Mouse (Mus musculus): ENCODE measurements at regions not wholly inside any gene's neighbourhood (a gene's known extent, or its start where the extent isn't known, plus 50 kb on each side); places are given as distances from the start of the nearest gene placed in this dataset.

GRCm38 (mm10) chr13:35383000-35383623 is 276.5 kb upstream of the Cdyl start:
- peak; percentile 44 for DNase-seq (ENCODE audit: low spot score)

- DNase-seq (ENCODE audit: low spot score) = no peak
Measured at GRCm38 (mm10) chr13:35383624-35384018, 276.0 kb upstream of the Cdyl start.

- DNase-seq (ENCODE audit: low spot score) = no peak
Measured at GRCm38 (mm10) chr13:35388380-35388779, 271.3 kb upstream of the Cdyl start.

GRCm38 (mm10) chr13:35389781-35390525 is 269.7 kb upstream of the Cdyl start:
- no peak for DNase-seq (ENCODE audit: low spot score)

GRCm38 (mm10) chr13:35390526-35390880 is 269.1 kb upstream of the Cdyl start:
- DNase-seq (ENCODE audit: low spot score) = no peak

GRCm38 (mm10) chr13:35392167-35392566 is 267.5 kb upstream of the Cdyl start:
- DNase-seq (ENCODE audit: low spot score) = no peak

GRCm38 (mm10) chr13:35395192-35395591 is 264.4 kb upstream of the Cdyl start:
- DNase-seq (ENCODE audit: low spot score) = no peak

- DNase-seq (ENCODE audit: low spot score) = no peak
Measured at GRCm38 (mm10) chr13:35395630-35396029, 264.0 kb upstream of the Cdyl start.

- DNase-seq (ENCODE audit: low spot score) = no peak
Measured at GRCm38 (mm10) chr13:35397166-35397565, 262.5 kb upstream of the Cdyl start.

- DNase-seq (ENCODE audit: low spot score) = no peak
Measured at GRCm38 (mm10) chr13:35398192-35398591, 261.4 kb upstream of the Cdyl start.

GRCm38 (mm10) chr13:35402856-35403255 is 256.8 kb upstream of the Cdyl start:
- DNase-seq (ENCODE audit: low spot score) = no peak

- DNase-seq (ENCODE audit: low spot score) = no peak
Measured at GRCm38 (mm10) chr13:35404428-35404827, 255.2 kb upstream of the Cdyl start.

GRCm38 (mm10) chr13:35405384-35405783 is 254.2 kb upstream of the Cdyl start:
- DNase-seq (ENCODE audit: low spot score) = no peak

- no peak for DNase-seq (ENCODE audit: low spot score)
Measured at GRCm38 (mm10) chr13:35417500-35417899, 242.1 kb upstream of the Cdyl start.

- no peak for DNase-seq (ENCODE audit: low spot score)
Measured at GRCm38 (mm10) chr13:35420076-35420475, 239.6 kb upstream of the Cdyl start.

GRCm38 (mm10) chr13:35426061-35426460 is 233.6 kb upstream of the Cdyl start:
- no peak for DNase-seq (ENCODE audit: low spot score)

- no peak for DNase-seq (ENCODE audit: low spot score)
Measured at GRCm38 (mm10) chr13:35435173-35435572, 224.5 kb upstream of the Cdyl start.

- no peak for DNase-seq (ENCODE audit: low spot score)
Measured at GRCm38 (mm10) chr13:35447661-35448060, 212.0 kb upstream of the Cdyl start.

GRCm38 (mm10) chr13:35452420-35452819 is 207.2 kb upstream of the Cdyl start:
- no peak for DNase-seq (ENCODE audit: low spot score)

- DNase-seq (ENCODE audit: low spot score) = no peak
Measured at GRCm38 (mm10) chr13:35453222-35453914, 206.3 kb upstream of the Cdyl start.

GRCm38 (mm10) chr13:35460051-35460450 is 199.6 kb upstream of the Cdyl start:
- DNase-seq (ENCODE audit: low spot score) = no peak

- DNase-seq (ENCODE audit: low spot score) = no peak
Measured at GRCm38 (mm10) chr13:35463231-35463630, 196.4 kb upstream of the Cdyl start.

GRCm38 (mm10) chr13:35463850-35464249 is 195.8 kb upstream of the Cdyl start:
- DNase-seq (ENCODE audit: low spot score) = no peak

Data from testis, postnatal 10 days (tissue).